Mouse (Mus musculus) neutrophil, adult 59 days (primary cell): Measurements from ENCODE around the gene Gtf2e1. TPM values are rescaled to one million over a fixed set of nuclear protein-coding genes. Genes with fewer than 3 reads are reported as not detected.

ENCODE experiments used
- total RNA-seq, 2 experiments: library from RNA; stranded (reverse); gene quantifications; 1 replicate in 1 of 2; 2 replicates in 1 of 2; pipeline ENCODE4 v1.2.4; 2023

The Gtf2e1 gene
- 1 to 10 TPM; 5.5 to 6.6 TPM for total RNA-seq

GRCm38 (mm10) chr16:37539611-37540580 is at the start of gene Gtf2e1, which contains the start of gene Rabl3:
TSS of gene Gtf2e1 (minus strand) at chr16:37539789.
TSS of gene Rabl3 (plus strand) at chr16:37539885.

GRCm38 (mm10) chr16:37579994-37580393 is 40.4 kb upstream of the Gtf2e1 start, which contains the start of gene Hgd:
TSS of gene Hgd (plus strand) at chr16:37580153.

Other genes starting within 250 kb of the Gtf2e1 start
- gene Stxbp5l, start 154.8 kb downstream of the Gtf2e1 start, total RNA-seq: not detected
- gene Rabl3, start 96 bp upstream of the Gtf2e1 start, total RNA-seq: 1 to 10 TPM; 5.7 TPM
- not detected for gene Hgd, start 40.4 kb upstream of the Gtf2e1 start, total RNA-seq
- gene Ndufb4, start 114.7 kb upstream of the Gtf2e1 start, total RNA-seq: 10 to 100 TPM; 25.4 to 31.6 TPM
- under 1 TPM; 0.53 to 0.62 TPM for gene Fstl1, start 237.1 kb upstream of the Gtf2e1 start, total RNA-seq